Mouse (Mus musculus) ES-E14 (cell line): Measurements from ENCODE around the gene Gm28305. TPM values are rescaled to one million over a fixed set of nuclear protein-coding genes. Genes with fewer than 3 reads are reported as not detected.

Source experiments
- DNase-seq: peaks from one replicate; pipeline ENCODE4 v3.0.0-alpha.2; 2013; ENCODE audit warnings: low read depth, low spot score
- H3K27ac ChIP-seq: 2 replicates; pipeline ENCODE4 v1.5.1; 2012; ENCODE audit warnings: low read depth, mild to moderate bottlenecking, low read length, moderate library complexity, mixed read lengths; ENCODE audit not compliant: poor library complexity, insufficient read depth, severe bottlenecking
- H3K36me3 ChIP-seq: 2 replicates; pipeline ENCODE4 v1.6.1; 2012; ENCODE audit warnings: mild to moderate bottlenecking, low read length, moderate library complexity, mixed read lengths; ENCODE audit not compliant: control insufficient read depth, poor library complexity, insufficient read depth, severe bottlenecking
- H3K4me1 ChIP-seq, 2 experiments: fragments of 150-350 bp in 1 of 2; sonication (generic) in 1 of 2; 2 replicates each; pipeline ENCODE4 v1.6.1; 2012; ENCODE audit warnings: low read length in 2 of 2, mild to moderate bottlenecking in 1 of 2, mixed read lengths in 1 of 2; ENCODE audit not compliant: control insufficient read depth in 2 of 2, insufficient read depth in 2 of 2, poor library complexity in 1 of 2
- H3K4me3 ChIP-seq, 2 experiments: fragments of 150-350 bp in 1 of 2; sonication (generic) in 1 of 2; 2 replicates each; pipeline ENCODE4 v1.5.1; 2012; ENCODE audit warnings: low read length in 2 of 2, low read depth in 1 of 2, mild to moderate bottlenecking in 1 of 2, mixed read lengths in 1 of 2; ENCODE audit not compliant: insufficient read depth in 1 of 2, poor library complexity in 1 of 2, severe bottlenecking in 1 of 2
- H3K9ac ChIP-seq: 2 replicates; pipeline ENCODE4 v1.6.1; 2012; ENCODE audit warnings: low read depth, mild to moderate bottlenecking, low read length, mixed read lengths; ENCODE audit not compliant: poor library complexity, insufficient read depth, severe bottlenecking
- H3K9me3 ChIP-seq: fragments of 150-350 bp; sonication (generic); 2 replicates; pipeline ENCODE4 v1.6.1; 2012; ENCODE audit warnings: low read depth, mild to moderate bottlenecking, low read length; ENCODE audit not compliant: control insufficient read depth, insufficient read depth
- CHD2 ChIP-seq: IDR thresholded peaks from 2 replicates; pipeline ENCODE4 v1.6.1; 2014; ENCODE audit warnings: mild to moderate bottlenecking, low read depth, low read length, inconsistent platforms
- HCFC1 ChIP-seq: IDR thresholded peaks from 2 replicates; pipeline ENCODE4 v1.6.1; 2012; ENCODE audit warnings: low read length, inconsistent platforms, borderline replicate concordance; ENCODE audit not compliant: insufficient read depth
- MAFK ChIP-seq: IDR thresholded peaks from 2 replicates; pipeline ENCODE4 v1.6.1; 2014; ENCODE audit warnings: mild to moderate bottlenecking, low read depth, low read length, inconsistent platforms; ENCODE audit not compliant: insufficient read depth
- ZC3H11A ChIP-seq: IDR thresholded peaks from 2 replicates; pipeline ENCODE4 v1.6.1; 2012; ENCODE audit warnings: low read depth, mild to moderate bottlenecking, inconsistent platforms, low read length, borderline replicate concordance
- ZNF384 ChIP-seq: IDR thresholded peaks from 2 replicates; pipeline ENCODE4 v1.6.1; 2012; ENCODE audit warnings: low read depth, low read length, inconsistent platforms
- in situ Hi-C, 2 experiments: fragments of 600-800 bp; cut with MboI; formaldehyde crosslinking; loops; one replicate each; pipeline ENCODE4 v1.15.1; 2025; ENCODE audit warnings: low sequenced_read_pairs in 2 of 2, inconsistent platforms in 1 of 2; ENCODE audit not compliant: unreplicated experiment in 2 of 2
- total RNA-seq: library from RNA; depleted of rRNA; stranded (reverse); fragments of 300-350 nt; gene quantifications from 2 replicates; pipeline ENCODE4 v1.2.3, GENCODE M21; 2012

Gm28305 gene
- total RNA-seq, 1 experiment: not detected

DNA sequence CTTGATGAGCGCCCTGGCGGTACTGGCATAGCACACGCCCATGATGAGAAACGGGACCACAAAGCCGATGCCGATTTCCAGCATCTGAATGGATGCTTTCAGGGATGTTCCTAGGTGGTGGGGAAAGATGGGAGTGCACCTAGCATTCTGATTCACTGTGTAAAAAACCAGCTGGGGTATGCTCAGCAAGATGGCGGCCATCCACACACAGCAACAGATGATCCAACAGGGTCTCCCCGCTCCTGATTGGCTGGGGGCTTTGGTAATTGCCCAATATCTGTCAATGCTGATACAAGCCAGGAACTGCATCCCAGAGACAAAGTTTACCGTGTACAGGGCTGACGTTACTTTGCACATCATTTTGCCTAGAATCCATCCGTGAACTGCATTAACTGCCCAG, 58.6 kb downstream of the Gm28305 start:
- H3K36me3 ChIP-seq: no peaks in the 10 kb centered on the region
- H3K4me3 ChIP-seq: peak overlapping the region; percentile 11 to 57; a peak in 3 of 4 replicates
- in situ Hi-C loops: no loop called here
- peak; percentile 68 for DNase-seq
- TF ChIP-seq MAFK: no peak
- TF ChIP-seq ZC3H11A: no peak
- TF ChIP-seq CHD2: peak; percentile 97
- 0 out of 2 replicates have a peak, but pooled peaks have one; percentile 13 for TF ChIP-seq ZNF384
- TF ChIP-seq HCFC1: no peak
- peak overlapping the region; percentile 21; the same call in 1 of the 2 replicates for H3K9ac ChIP-seq
- no peaks in the 10 kb centered on the region for H3K9me3 ChIP-seq
- no peak overlapping the region for H3K27ac ChIP-seq
- peaks cover 7 to 22% of the 10 kb centered on the region in 2 experiments; a peak in 3 of 4 replicates for H3K4me1 ChIP-seq

GRCm38 (mm10) chr9:104100822-104101221, 60.4 kb downstream of the Gm28305 start:
- no peak for DNase-seq
- H3K27ac ChIP-seq: no peak overlapping the region
- TF ChIP-seq ZNF384: no peak
- no peak for TF ChIP-seq ZC3H11A
- no peak for TF ChIP-seq MAFK
- no peak for TF ChIP-seq CHD2
- no peak for TF ChIP-seq HCFC1
- H3K9me3 ChIP-seq: no peaks in the 10 kb centered on the region
- in situ Hi-C loops: no loop called here
- no peaks in the 10 kb centered on the region for H3K36me3 ChIP-seq
- peak overlapping the region; percentile 26 for H3K9ac ChIP-seq
- no peak overlapping the region for H3K4me3 ChIP-seq
- peaks cover 11 to 22% of the 10 kb centered on the region in 2 experiments for H3K4me1 ChIP-seq

DNA sequence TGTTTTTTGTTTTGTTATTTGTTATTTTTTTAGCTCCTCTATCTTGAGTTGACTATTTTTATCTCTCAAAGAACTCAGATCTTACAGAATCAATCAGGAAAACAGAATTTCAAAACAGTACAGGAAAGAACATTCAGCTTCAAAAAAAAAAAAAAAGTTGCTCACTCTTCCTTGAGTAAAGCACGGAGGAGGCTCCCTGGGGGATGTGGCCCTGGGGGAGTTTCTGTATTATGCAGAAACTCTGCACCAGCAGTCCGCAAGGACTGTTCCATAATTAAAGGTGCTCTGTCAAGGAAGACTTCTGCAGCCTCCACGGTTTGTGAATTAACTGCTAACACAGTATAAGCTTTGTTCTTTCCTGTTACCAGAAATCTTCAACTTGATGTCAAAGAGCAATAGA, 61.0 kb downstream of the Gm28305 start:
- Histone ChIP-seq H3K4me1 (peaks cover 11 to 22% of the 10 kb centered on the region in 2 experiments), H3K27ac (no peak overlapping the region), H3K9me3 (no peaks in the 10 kb centered on the region), H3K36me3 (no peaks in the 10 kb centered on the region), H3K9ac (no peak overlapping the region), H3K4me3 (no peak overlapping the region)
- in situ Hi-C loops: no loop called here
- DNase-seq: no peak
- TF ChIP-seq HCFC1 (no peak), ZNF384 (no peak), ZC3H11A (no peak), CHD2 (no peak), MAFK (no peak)

GRCm38 (mm10) chr9:104102301-104102700, 61.8 kb downstream of the Gm28305 start:
- H3K27ac ChIP-seq: peak overlapping the region; percentile 35; the same call in 1 of the 2 replicates
- no peak overlapping the region for H3K4me3 ChIP-seq
- no peak for TF ChIP-seq ZNF384
- TF ChIP-seq ZC3H11A: no peak
- TF ChIP-seq MAFK: no peak
- no peak for DNase-seq
- in situ Hi-C loops: no loop called here
- no peaks in the 10 kb centered on the region for H3K9me3 ChIP-seq
- H3K4me1 ChIP-seq: peaks cover 11 to 22% of the 10 kb centered on the region in 2 experiments
- H3K36me3 ChIP-seq: no peaks in the 10 kb centered on the region
- no peak overlapping the region for H3K9ac ChIP-seq

DNA sequence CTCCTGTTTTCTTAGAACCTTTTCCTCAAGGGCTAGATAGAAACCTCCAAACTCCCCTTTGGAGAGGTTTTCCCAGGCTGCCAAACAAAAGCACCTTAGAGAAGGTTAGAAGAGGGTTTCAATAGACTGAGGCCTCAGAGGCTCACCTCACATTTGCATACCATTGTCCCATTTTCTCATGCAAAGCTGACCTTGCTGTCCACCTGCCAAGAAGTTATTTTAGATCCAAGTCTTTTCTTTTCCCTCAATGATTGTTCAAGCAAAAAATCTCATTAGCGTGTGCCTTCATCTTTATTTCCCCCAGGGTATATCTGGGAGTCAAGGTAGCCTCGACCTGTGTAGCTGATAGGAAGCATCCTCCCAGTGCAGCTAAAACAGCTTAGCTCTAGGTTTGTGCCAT, 62.4 kb downstream of the Gm28305 start:
- H3K36me3 ChIP-seq: no peaks in the 10 kb centered on the region
- peak; percentile 63 for DNase-seq
- no peaks in the 10 kb centered on the region for H3K9me3 ChIP-seq
- peaks cover 11 to 22% of the 10 kb centered on the region in 2 experiments for H3K4me1 ChIP-seq
- H3K4me3 ChIP-seq: peak overlapping the region in 1 of 2 experiments; percentile 7; a peak in 1 of 4 replicates
- H3K9ac ChIP-seq: no peak overlapping the region
- TF ChIP-seq MAFK (no peak), ZNF384 (no peak), HCFC1 (no peak), ZC3H11A (no peak), CHD2 (no peak)
- H3K27ac ChIP-seq: no peak overlapping the region; the same call in 1 of the 2 replicates
- in situ Hi-C loops: no loop called here
